Mouse (Mus musculus): ENCODE data around the gene Gpr37l1. TPM values are rescaled to one million over a fixed set of nuclear protein-coding genes. Genes with fewer than 3 reads are reported as not detected.
A peak's percentile ranks its signal among the peaks of the same experiment; 100 is the strongest.

Gene Gpr37l1
- total RNA-seq, 2 experiments from 2014 or later, result not detected

- ATAC-seq (replicated peaks; ENCODE audit: poor library complexity, severe bottlenecking), result no peak
Measured at GRCm38 (mm10) chr1:135182975-135183374, 15.5 kb upstream of the Gpr37l1 start.

- ATAC-seq (replicated peaks; ENCODE audit: poor library complexity, severe bottlenecking), result no peak
Measured at GRCm38 (mm10) chr1:135181880-135182623, 14.6 kb upstream of the Gpr37l1 start.

GRCm38 (mm10) chr1:135181275-135181674 lies 13.8 kb upstream of the Gpr37l1 start:
- no peak for ATAC-seq (replicated peaks; ENCODE audit: poor library complexity, severe bottlenecking)

GRCm38 (mm10) chr1:135180830-135181229 lies 13.3 kb upstream of the Gpr37l1 start:
- no peak for ATAC-seq (replicated peaks; ENCODE audit: poor library complexity, severe bottlenecking)

- ATAC-seq (replicated peaks; ENCODE audit: poor library complexity, severe bottlenecking), result no peak
Measured at GRCm38 (mm10) chr1:135178863-135179262, 11.4 kb upstream of the Gpr37l1 start.

GRCm38 (mm10) chr1:135177724-135178123 lies 10.2 kb upstream of the Gpr37l1 start:
- no peak for ATAC-seq (replicated peaks; ENCODE audit: poor library complexity, severe bottlenecking)

GRCm38 (mm10) chr1:135175176-135175575 lies 7.7 kb upstream of the Gpr37l1 start:
- no peak for ATAC-seq (replicated peaks; ENCODE audit: poor library complexity, severe bottlenecking)

- ATAC-seq (replicated peaks; ENCODE audit: poor library complexity, severe bottlenecking), result no peak
Measured at GRCm38 (mm10) chr1:135173311-135173710, 5.8 kb upstream of the Gpr37l1 start.

- ATAC-seq (replicated peaks; ENCODE audit: poor library complexity, severe bottlenecking), result peak; percentile 44
Measured at GRCm38 (mm10) chr1:135171984-135172383, 4.5 kb upstream of the Gpr37l1 start.

- ATAC-seq (replicated peaks; ENCODE audit: poor library complexity, severe bottlenecking), result no peak
Measured at GRCm38 (mm10) chr1:135171202-135171601, 3.7 kb upstream of the Gpr37l1 start.

GRCm38 (mm10) chr1:135170299-135170698 lies 2.8 kb upstream of the Gpr37l1 start:
- ATAC-seq (replicated peaks; ENCODE audit: poor library complexity, severe bottlenecking), result no peak

- ATAC-seq (replicated peaks; ENCODE audit: poor library complexity, severe bottlenecking), result no peak
Measured at GRCm38 (mm10) chr1:135169556-135170224, 2.2 kb upstream of the Gpr37l1 start.

GRCm38 (mm10) chr1:135168453-135169200 lies 1.1 kb upstream of the Gpr37l1 start:
- ATAC-seq (replicated peaks; ENCODE audit: poor library complexity, severe bottlenecking), result no peak

- no peak for ATAC-seq (replicated peaks; ENCODE audit: poor library complexity, severe bottlenecking)
Measured at GRCm38 (mm10) chr1:135162720-135163119, 4.8 kb downstream of the Gpr37l1 start.

GRCm38 (mm10) chr1:135160411-135161050 lies 7.0 kb downstream of the Gpr37l1 start:
- no peak for ATAC-seq (replicated peaks; ENCODE audit: poor library complexity, severe bottlenecking)

GRCm38 (mm10) chr1:135159556-135160123 lies 7.8 kb downstream of the Gpr37l1 start:
- no peak for ATAC-seq (replicated peaks; ENCODE audit: poor library complexity, severe bottlenecking)

GRCm38 (mm10) chr1:135159074-135159473 lies 8.4 kb downstream of the Gpr37l1 start:
- no peak for ATAC-seq (replicated peaks; ENCODE audit: poor library complexity, severe bottlenecking)

- no peak for ATAC-seq (replicated peaks; ENCODE audit: poor library complexity, severe bottlenecking)
Measured at GRCm38 (mm10) chr1:135158633-135159032, 8.8 kb downstream of the Gpr37l1 start.

GRCm38 (mm10) chr1:135156300-135156699 lies 11.2 kb downstream of the Gpr37l1 start:
- ATAC-seq (replicated peaks; ENCODE audit: poor library complexity, severe bottlenecking), result no peak

- peak; percentile 84 for ATAC-seq (replicated peaks; ENCODE audit: poor library complexity, severe bottlenecking)
Measured at GRCm38 (mm10) chr1:135154411-135154959, 13.0 kb downstream of the Gpr37l1 start.

Measured in granulocyte monocyte progenitor cell, adult 5-6 weeks (primary cell).